Mouse (Mus musculus): ENCODE data around the gene Prss50.

DNA sequence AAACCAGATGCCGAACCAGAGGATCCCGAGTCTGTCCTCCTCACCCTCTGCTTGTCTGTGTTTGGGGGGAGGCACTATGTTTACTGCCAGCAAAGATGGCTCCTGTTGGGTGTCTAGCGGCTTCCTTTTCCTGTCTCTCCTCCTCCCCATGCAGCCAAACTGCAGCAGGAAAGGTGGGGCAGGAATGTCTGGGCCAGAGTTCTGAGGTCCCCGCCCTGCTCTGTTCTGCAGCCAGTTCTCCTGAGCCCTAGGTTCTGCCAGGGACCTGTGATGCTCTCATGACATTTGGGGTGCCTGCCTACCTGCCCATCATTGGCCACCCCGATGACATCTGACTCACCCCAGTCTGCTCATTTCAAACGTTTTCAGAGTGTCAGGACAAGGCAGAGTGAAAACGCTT, 24.2 kb downstream of the Prss50 start:
- no peak for TF ChIP-seq POLR2A (IDR thresholded peaks at IDR 0.05; ENCODE audit: low read depth, low read length)
- no peak for TF ChIP-seq CTCF (IDR thresholded peaks at IDR 0.05; ENCODE audit: borderline replicate concordance, insufficient read depth, low read length)

Measured in embryonic fibroblast, embryonic 13.5 days (primary cell).